Mouse (Mus musculus): ENCODE results near the gene Galp. TPM values are rescaled to one million over a fixed set of nuclear protein-coding genes. Genes with fewer than 3 reads are reported as not detected.

The Galp gene
- polyA plus RNA-seq, 2 experiments: not detected

GRCm38 (mm10) chr7:6262120-6262519 lies 65.2 kb downstream of the Galp start:
- no peak overlapping the region for H3K4me2 ChIP-seq (replicated peaks; ENCODE audit: low read depth, low read length, severe bottlenecking)
- no peak overlapping the region for H3K9ac ChIP-seq (ENCODE audit: low read depth, low read length, severe bottlenecking)
- ATAC-seq (ENCODE audit: low FRiP score, low read depth): no peak
- no peaks in the 10 kb centered on the region for H3K9me3 ChIP-seq (ENCODE audit: control insufficient read depth, low read length)
- H3K27ac ChIP-seq (replicated peaks; ENCODE audit: low read depth, low read length): no peak overlapping the region
- no peak for DNase-seq (ENCODE audit: low spot score)
- TF ChIP-seq POLR2A (IDR thresholded peaks at IDR 0.05; ENCODE audit: borderline replicate concordance, extremely low read depth, insufficient read depth, insufficient read length): no peak
- no peaks in the 10 kb centered on the region for H3K27me3 ChIP-seq (ENCODE audit: control insufficient read depth, insufficient read depth, low read length)
- WGBS: 90% methylated on average over 3 of the region's 3 CpGs
- no peaks in the 10 kb centered on the region for H3K36me3 ChIP-seq (ENCODE audit: control insufficient read depth, insufficient read depth, low read length)
- no peak overlapping the region for H3K4me3 ChIP-seq (replicated peaks; ENCODE audit: low read length)
- H3K4me1 ChIP-seq (ENCODE audit: control insufficient read depth, insufficient read depth, low read length): no peaks in the 10 kb centered on the region

- Histone ChIP-seq H3K4me2 (replicated peaks; ENCODE audit: low read depth, low read length, severe bottlenecking) (no peak overlapping the region), H3K9ac (ENCODE audit: low read depth, low read length, severe bottlenecking) (no peak overlapping the region), H3K4me1 (ENCODE audit: control insufficient read depth, insufficient read depth, low read length) (no peaks in the 10 kb centered on the region), H3K4me3 (replicated peaks; ENCODE audit: low read length) (no peak overlapping the region), H3K36me3 (ENCODE audit: control insufficient read depth, insufficient read depth, low read length) (no peaks in the 10 kb centered on the region), H3K27ac (replicated peaks; ENCODE audit: low read depth, low read length) (no peak overlapping the region), H3K27me3 (ENCODE audit: control insufficient read depth, insufficient read depth, low read length) (no peaks in the 10 kb centered on the region), H3K9me3 (ENCODE audit: control insufficient read depth, low read length) (no peaks in the 10 kb centered on the region)
- TF ChIP-seq POLR2A (IDR thresholded peaks at IDR 0.05; ENCODE audit: borderline replicate concordance, extremely low read depth, insufficient read depth, insufficient read length): no peak
- no peak for DNase-seq (ENCODE audit: low spot score)
- 88% methylated on average over 4 of the region's 4 CpGs for WGBS
- ATAC-seq (ENCODE audit: low FRiP score, low read depth): no peak
Measured at GRCm38 (mm10) chr7:6262984-6263383, 66.1 kb downstream of the Galp start.

- no peaks in the 10 kb centered on the region for H3K4me1 ChIP-seq (ENCODE audit: control insufficient read depth, insufficient read depth, low read length)
- DNase-seq (ENCODE audit: low spot score): no peak
- no peaks in the 10 kb centered on the region for H3K36me3 ChIP-seq (ENCODE audit: control insufficient read depth, insufficient read depth, low read length)
- ATAC-seq (ENCODE audit: low FRiP score, low read depth): no peak
- no peak overlapping the region for H3K9ac ChIP-seq (ENCODE audit: low read depth, low read length, severe bottlenecking)
- H3K4me2 ChIP-seq (replicated peaks; ENCODE audit: low read depth, low read length, severe bottlenecking): no peak overlapping the region
- TF ChIP-seq POLR2A (IDR thresholded peaks at IDR 0.05; ENCODE audit: borderline replicate concordance, extremely low read depth, insufficient read depth, insufficient read length): no peak
- no peak overlapping the region for H3K4me3 ChIP-seq (replicated peaks; ENCODE audit: low read length)
- no peaks in the 10 kb centered on the region for H3K9me3 ChIP-seq (ENCODE audit: control insufficient read depth, low read length)
- no peaks in the 10 kb centered on the region for H3K27me3 ChIP-seq (ENCODE audit: control insufficient read depth, insufficient read depth, low read length)
- WGBS: 67% methylated on average over 8 of the region's 8 CpGs
- no peak overlapping the region for H3K27ac ChIP-seq (replicated peaks; ENCODE audit: low read depth, low read length)
Measured at GRCm38 (mm10) chr7:6265695-6266094, 68.8 kb downstream of the Galp start.

Other genes starting within 250 kb of the Galp start
- not detected in 2 replicates for gene Vmn1r65, start 186.1 kb upstream of the Galp start, polyA plus RNA-seq (2012; rRNA removed)
- not detected in 2 replicates for gene Vmn1r65, start 186.1 kb upstream of the Galp start, polyA plus RNA-seq (2014; fragmentation: Nextera tagmentation; extraction: Ambion mirVana)
- not detected in 2 replicates for gene Nlrp4c, start 151.9 kb upstream of the Galp start, polyA plus RNA-seq (2012; rRNA removed)
- not detected in 2 replicates for gene Nlrp4c, start 151.9 kb upstream of the Galp start, polyA plus RNA-seq (2014; fragmentation: Nextera tagmentation; extraction: Ambion mirVana)
- 45.9 and 55.3 TPM in 2 replicates for gene Zfp787, start 41.1 kb upstream of the Galp start, polyA plus RNA-seq (2012; rRNA removed)
- 13.7 and 14.4 TPM in 2 replicates for gene Zfp787, start 41.1 kb upstream of the Galp start, polyA plus RNA-seq (2014; fragmentation: Nextera tagmentation; extraction: Ambion mirVana)
- gene Zfp444, start 24.9 kb upstream of the Galp start, polyA plus RNA-seq (2012; rRNA removed): 50.6 and 73.3 TPM in 2 replicates
- 54.2 and 62.5 TPM in 2 replicates for gene Zfp444, start 24.9 kb upstream of the Galp start, polyA plus RNA-seq (2014; fragmentation: Nextera tagmentation; extraction: Ambion mirVana)
- not detected in 2 replicates for gene Zscan5b, start 25.2 kb downstream of the Galp start, polyA plus RNA-seq (2012; rRNA removed)
- not detected in 2 replicates for gene Zscan5b, start 25.2 kb downstream of the Galp start, polyA plus RNA-seq (2014; fragmentation: Nextera tagmentation; extraction: Ambion mirVana)
- not detected in 2 replicates for gene Epp13, start 55.6 kb downstream of the Galp start, polyA plus RNA-seq (2012; rRNA removed)
- gene Epp13, start 55.6 kb downstream of the Galp start, polyA plus RNA-seq (2014; fragmentation: Nextera tagmentation; extraction: Ambion mirVana): not detected in 2 replicates
- gene Zfp667, start 89.5 kb downstream of the Galp start, polyA plus RNA-seq (2012; rRNA removed): 3.7 and 4.7 TPM in 2 replicates
- gene Zfp667, start 89.5 kb downstream of the Galp start, polyA plus RNA-seq (2014; fragmentation: Nextera tagmentation; extraction: Ambion mirVana): 8.4 and 8.5 TPM in 2 replicates
- gene Zfp583, start 134.2 kb downstream of the Galp start, polyA plus RNA-seq (2012; rRNA removed): 6.1 and 6.2 TPM in 2 replicates
- 5.4 and 6.4 TPM in 2 replicates for gene Zfp583, start 134.2 kb downstream of the Galp start, polyA plus RNA-seq (2014; fragmentation: Nextera tagmentation; extraction: Ambion mirVana)
- 1.4 and 1.9 TPM in 2 replicates for gene Gm3854, start 146.7 kb downstream of the Galp start, polyA plus RNA-seq (2012; rRNA removed)
- gene Gm3854, start 146.7 kb downstream of the Galp start, polyA plus RNA-seq (2014; fragmentation: Nextera tagmentation; extraction: Ambion mirVana): 1.1 and 1.9 TPM in 2 replicates
- gene Zfp78, start 166.2 kb downstream of the Galp start, polyA plus RNA-seq (2012; rRNA removed): 1.1 and 2.1 TPM in 2 replicates
- 2.8 and 3.4 TPM in 2 replicates for gene Zfp78, start 166.2 kb downstream of the Galp start, polyA plus RNA-seq (2014; fragmentation: Nextera tagmentation; extraction: Ambion mirVana)
- 9.2 and 11.0 TPM in 2 replicates for gene Zfp28, start 186.2 kb downstream of the Galp start, polyA plus RNA-seq (2012; rRNA removed)
- gene Zfp28, start 186.2 kb downstream of the Galp start, polyA plus RNA-seq (2014; fragmentation: Nextera tagmentation; extraction: Ambion mirVana): 11.1 and 14.4 TPM in 2 replicates
- gene Smim17, start 201.6 kb downstream of the Galp start, polyA plus RNA-seq (2012; rRNA removed): 0.31 and 0.51 TPM in 2 replicates
- gene Smim17, start 201.6 kb downstream of the Galp start, polyA plus RNA-seq (2014; fragmentation: Nextera tagmentation; extraction: Ambion mirVana): 0.32 TPM in 1 of 2 replicates, not detected in the other
- 0.03 and 0.06 TPM in 2 replicates for gene Gm20715, start 213.2 kb downstream of the Galp start, polyA plus RNA-seq (2012; rRNA removed)
- gene Gm20715, start 213.2 kb downstream of the Galp start, polyA plus RNA-seq (2014; fragmentation: Nextera tagmentation; extraction: Ambion mirVana): not detected in 2 replicates
- gene Olfr1344, start 241.6 kb downstream of the Galp start, polyA plus RNA-seq (2012; rRNA removed): not detected in 2 replicates
- not detected in 2 replicates for gene Olfr1344, start 241.6 kb downstream of the Galp start, polyA plus RNA-seq (2014; fragmentation: Nextera tagmentation; extraction: Ambion mirVana)